Mouse (Mus musculus): Measurements from ENCODE around the gene Ms4a4a.

DNA sequence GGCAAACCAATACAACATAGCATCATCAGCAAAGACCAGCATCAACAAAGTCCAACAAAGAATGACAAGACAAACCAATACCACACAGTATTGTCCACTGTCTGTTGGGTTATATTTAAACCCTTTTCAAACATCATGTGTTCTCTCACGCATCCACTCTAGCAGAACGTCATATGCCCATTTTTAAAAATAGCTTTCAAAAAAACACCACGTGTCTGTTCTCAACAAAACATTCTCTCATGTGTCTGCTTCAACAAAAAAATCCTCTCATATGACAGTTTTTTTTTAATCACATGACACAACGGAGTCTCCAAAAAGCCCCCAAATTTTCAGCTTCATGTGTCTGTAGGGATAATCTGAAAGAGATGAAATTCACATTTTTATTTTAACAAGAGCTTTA is 12.4 kb downstream of the Ms4a4a start:
- no peak for TF ChIP-seq CTCF (IDR thresholded peaks at IDR 0.05; ENCODE audit: borderline replicate concordance, insufficient read depth, low read length)
- TF ChIP-seq POLR2A (IDR thresholded peaks at IDR 0.05; ENCODE audit: low read depth, low read length) = no peak

All from embryonic fibroblast, embryonic 13.5 days (primary cell).